Mouse (Mus musculus) hindbrain, embryonic 15.5 days (tissue): ENCODE data around the gene 1700021F05Rik. TPM values are rescaled to one million over a fixed set of nuclear protein-coding genes. Genes with fewer than 3 reads are reported as not detected.

Experiments used
- ATAC-seq: fragments of 200-750 bp; cut with Nextera tagmentation; 2 replicates; pipeline ENCODE4 v1.8.0; 2017; ENCODE audit warnings: low read depth, moderate number of reproducible peaks, moderate TSS enrichment; ENCODE audit not compliant: low FRiP score
- H3K27ac ChIP-seq: fragments of 300-500 bp; sonication (generic); replicated peaks from 2 replicates; pipeline ENCODE4 v1.5.1; 2015; ENCODE audit warnings: mild to moderate bottlenecking, inconsistent platforms
- H3K27me3 ChIP-seq: fragments of 300-500 bp; sonication (generic); 2 replicates; pipeline ENCODE4 v1.6.1; 2015; ENCODE audit warnings: control low read depth, inconsistent platforms
- H3K36me3 ChIP-seq: fragments of 300-500 bp; sonication (generic); 2 replicates; pipeline ENCODE4 v1.6.1; 2015; ENCODE audit warnings: control low read depth, inconsistent platforms
- H3K4me1 ChIP-seq: fragments of 300-500 bp; sonication (generic); replicated peaks from 2 replicates; pipeline ENCODE4 v1.6.1; 2015; ENCODE audit warnings: control low read depth, inconsistent platforms
- H3K4me2 ChIP-seq: fragments of 300-500 bp; sonication (generic); 2 replicates; pipeline ENCODE4 v1.6.1; 2015; ENCODE audit warnings: moderate library complexity, mild to moderate bottlenecking, inconsistent platforms
- H3K4me3 ChIP-seq: fragments of 300-500 bp; sonication (generic); 2 replicates; pipeline ENCODE4 v1.5.1; 2015; ENCODE audit warnings: mild to moderate bottlenecking, inconsistent platforms
- H3K9ac ChIP-seq: fragments of 300-500 bp; sonication (generic); 2 replicates; pipeline ENCODE4 v1.6.1; 2015; ENCODE audit warnings: inconsistent platforms
- H3K9me3 ChIP-seq: fragments of 300-500 bp; sonication (generic); 2 replicates; pipeline ENCODE4 v1.6.1; 2016; ENCODE audit warnings: control low read depth, inconsistent platforms
- WGBS: fragments of 180-500 bp; shearing (Covaris S2); methylation state at CpG from one replicate; pipeline ENCODE4 v1.1.7; 2015; 5-methylcytosine and 5-hydroxymethylcytosine counted together
- polyA plus RNA-seq: library from polyadenylated mRNA; unstranded; fragments of >200 nt; fragmentation: Nextera tagmentation; extraction: Ambion mirVana; gene quantifications from 2 replicates; pipeline ENCODE4 v1.2.1, GENCODE M21; 2015

The 1700021F05Rik gene
- polyA plus RNA-seq, 1 experiment from 2014 or later = 68.1 TPM

- H3K4me2 ChIP-seq = peak within 1 kb of the TSS; percentile 95
- H3K9me3 ChIP-seq = no peaks in the 10 kb centered on the region
- peak within 1 kb of the TSS; percentile 97 for H3K27ac ChIP-seq
- H3K4me3 ChIP-seq = peak within 1 kb of the TSS; percentile 86
- H3K36me3 ChIP-seq = no peaks in the 10 kb centered on the region
- WGBS = under 1% methylated on average over 53 of the region's 101 CpGs
- peaks cover 38% of the 10 kb centered on the region for H3K4me1 ChIP-seq
- no peaks in the 10 kb centered on the region for H3K27me3 ChIP-seq
- peak within 1 kb of the TSS; percentile 90 for H3K9ac ChIP-seq
- peak; percentile 83 for ATAC-seq
Measured at GRCm38 (mm10) chr10:43478751-43479435, 61.9 kb downstream of the 1700021F05Rik start, which contains the start of gene Bend3. Gene Bend3, plus strand, starts transcription at chr10:43478831.

GRCm38 (mm10) chr10:43477865-43478681, 62.7 kb downstream of the 1700021F05Rik start:
- Histone ChIP-seq H3K4me2 (peak overlapping the region; percentile 95), H3K4me1 (peaks cover 30% of the 10 kb centered on the region), H3K9ac (peak overlapping the region; percentile 90), H3K27ac (peak overlapping the region; percentile 97), H3K4me3 (peak overlapping the region; percentile 86), H3K36me3 (no peaks in the 10 kb centered on the region), H3K9me3 (no peaks in the 10 kb centered on the region), H3K27me3 (no peaks in the 10 kb centered on the region)
- ATAC-seq = peak; percentile 36
- WGBS = under 1% methylated on average over 42 of the region's 42 CpGs

DNA sequence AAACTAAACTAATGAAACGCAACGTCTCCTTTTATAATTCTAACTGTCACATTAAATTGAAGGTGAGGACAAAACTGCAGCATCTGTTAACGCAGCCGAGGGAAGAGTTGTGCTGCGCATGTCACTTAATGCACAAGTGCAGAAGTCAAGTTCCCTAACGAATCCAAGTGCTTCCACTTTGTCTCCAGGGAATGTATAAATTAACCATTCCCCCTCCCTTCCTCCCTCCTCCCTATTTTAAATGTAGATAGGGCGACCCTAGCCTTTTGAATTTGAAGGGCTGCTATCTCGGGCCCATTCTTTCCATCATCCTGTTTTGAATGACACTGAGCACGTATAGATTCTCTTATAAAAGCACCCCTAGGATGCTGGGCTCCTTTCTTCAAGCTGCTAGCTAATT, 63.3 kb downstream of the 1700021F05Rik start:
- Histone ChIP-seq H3K4me3 (peak overlapping the region; percentile 86), H3K4me1 (peaks cover 26% of the 10 kb centered on the region), H3K27ac (0 out of 2 replicates have a peak overlapping the region, but pooled peaks have one; percentile 97), H3K9ac (peak overlapping the region; percentile 11; the same call in 1 of the 2 replicates), H3K4me2 (peak overlapping the region; percentile 95), H3K9me3 (no peaks in the 10 kb centered on the region), H3K27me3 (no peaks in the 10 kb centered on the region), H3K36me3 (no peaks in the 10 kb centered on the region)
- WGBS = 4% methylated on average over 9 of the region's 9 CpGs
- ATAC-seq = no peak

DNA sequence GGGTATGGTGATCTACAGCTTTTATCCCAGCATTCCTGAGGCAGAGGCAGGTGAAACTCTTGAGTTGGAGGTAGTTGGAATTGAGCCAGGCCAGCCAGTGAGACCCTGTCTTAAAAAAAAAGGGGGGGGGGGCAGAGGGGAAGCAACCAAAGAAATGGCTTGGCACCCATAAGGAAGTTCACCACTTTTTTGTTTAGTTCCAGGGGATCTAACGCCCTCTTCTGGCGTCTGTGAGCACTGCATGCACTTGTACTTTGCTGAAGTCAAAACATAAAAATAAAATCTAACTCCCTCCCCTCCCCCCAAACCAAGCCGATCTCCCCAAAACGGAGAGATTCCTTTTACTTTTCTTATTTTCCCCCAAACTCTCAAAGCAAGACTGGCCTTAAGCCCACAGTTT, 65.4 kb downstream of the 1700021F05Rik start:
- no peak overlapping the region for H3K4me3 ChIP-seq
- H3K4me1 ChIP-seq = peaks cover 18% of the 10 kb centered on the region
- ATAC-seq = no peak
- H3K27me3 ChIP-seq = no peaks in the 10 kb centered on the region
- no peaks in the 10 kb centered on the region for H3K9me3 ChIP-seq
- no peaks in the 10 kb centered on the region for H3K36me3 ChIP-seq
- no peak overlapping the region for H3K4me2 ChIP-seq
- WGBS = 55% methylated on average over 4 of the region's 4 CpGs
- H3K9ac ChIP-seq = no peak overlapping the region
- H3K27ac ChIP-seq = no peak overlapping the region

Other genes with a start within 250 kb of the 1700021F05Rik start
- gene Bend3, start 62.2 kb downstream of the 1700021F05Rik start, polyA plus RNA-seq = 3.6 and 4.3 TPM in 2 replicates
- gene Gm9803, start 16.9 kb downstream of the 1700021F05Rik start, polyA plus RNA-seq = 22.0 and 26.2 TPM in 2 replicates
- 685 and 698 TPM in 2 replicates for gene Cd24a, start 37.3 kb upstream of the 1700021F05Rik start, polyA plus RNA-seq